Mouse (Mus musculus): Measurements from ENCODE around the gene Dnajc21.

The Dnajc21 gene

DNA sequence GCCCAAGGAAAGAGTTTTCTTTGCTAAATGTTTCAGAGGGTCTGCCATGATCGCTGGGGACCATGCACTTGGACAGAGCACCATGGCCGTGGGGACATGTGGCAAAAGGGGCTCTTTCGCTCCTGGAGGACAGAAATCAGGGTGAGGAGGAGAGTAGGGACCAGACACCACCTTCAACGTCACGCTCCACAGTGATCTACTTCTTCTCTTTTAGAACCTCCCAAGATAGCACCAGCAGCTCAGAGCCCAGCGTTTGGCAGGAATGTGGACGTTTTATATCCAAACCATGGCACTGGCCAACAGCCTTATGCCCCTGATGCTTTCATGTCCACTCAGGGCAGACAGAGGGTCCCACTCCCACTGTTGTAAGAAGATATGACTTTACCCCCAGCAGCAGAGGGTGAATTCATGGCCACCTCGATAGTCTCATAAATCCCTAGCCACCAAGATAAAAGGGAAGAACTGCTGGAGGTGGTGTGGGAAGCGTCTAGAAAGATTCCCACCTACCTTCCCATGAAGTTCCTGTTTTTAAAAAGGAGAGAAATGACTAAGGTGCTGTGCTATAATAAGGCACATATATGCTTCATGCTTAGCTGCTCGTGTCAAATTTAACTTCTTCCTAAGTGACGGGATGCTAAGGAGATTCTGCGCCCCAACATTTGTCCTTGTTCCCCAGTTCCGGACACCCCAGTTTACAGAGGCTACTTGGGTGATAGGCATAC is 43.6 kb downstream of the Dnajc21 start:
- no peak for DNase-seq

DNA sequence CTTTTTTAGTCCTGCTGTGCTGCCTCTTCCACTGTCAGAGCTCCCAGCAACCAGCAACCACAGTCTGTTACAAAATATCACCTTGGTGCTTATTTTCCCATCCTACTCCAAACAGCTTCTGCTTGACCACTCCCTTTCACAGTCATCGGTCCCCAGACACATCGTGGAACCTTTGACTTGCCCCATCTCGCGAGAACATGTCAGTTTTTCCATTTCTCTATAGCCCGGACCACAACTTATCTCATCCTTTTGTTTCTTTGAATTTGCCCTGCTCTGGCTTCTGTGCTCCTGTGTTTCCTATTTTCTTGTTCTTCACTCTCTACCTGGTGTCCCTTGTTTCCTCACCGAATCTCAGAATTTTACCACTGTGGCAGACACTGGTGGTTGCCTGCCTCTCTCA is 44.2 kb downstream of the Dnajc21 start:
- no peak for DNase-seq

DNA sequence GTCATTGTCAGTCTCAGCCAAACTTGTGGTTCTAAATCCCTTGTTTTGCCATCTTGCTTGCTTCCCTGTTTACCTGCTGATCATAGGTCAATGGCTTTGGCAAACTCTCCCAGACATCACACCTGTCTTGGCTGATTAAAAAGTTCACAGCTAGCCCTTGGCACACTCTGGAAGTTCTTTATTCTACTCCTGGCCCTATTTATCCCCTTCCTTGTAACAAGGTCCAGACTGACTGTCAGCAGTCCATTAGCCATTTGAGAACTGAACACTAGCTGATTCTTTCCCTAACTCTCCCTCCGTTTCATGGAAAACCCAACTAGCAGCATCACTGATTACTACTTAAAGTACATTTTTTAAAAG is 48.6 kb downstream of the Dnajc21 start:
- DNase-seq: no peak

DNA sequence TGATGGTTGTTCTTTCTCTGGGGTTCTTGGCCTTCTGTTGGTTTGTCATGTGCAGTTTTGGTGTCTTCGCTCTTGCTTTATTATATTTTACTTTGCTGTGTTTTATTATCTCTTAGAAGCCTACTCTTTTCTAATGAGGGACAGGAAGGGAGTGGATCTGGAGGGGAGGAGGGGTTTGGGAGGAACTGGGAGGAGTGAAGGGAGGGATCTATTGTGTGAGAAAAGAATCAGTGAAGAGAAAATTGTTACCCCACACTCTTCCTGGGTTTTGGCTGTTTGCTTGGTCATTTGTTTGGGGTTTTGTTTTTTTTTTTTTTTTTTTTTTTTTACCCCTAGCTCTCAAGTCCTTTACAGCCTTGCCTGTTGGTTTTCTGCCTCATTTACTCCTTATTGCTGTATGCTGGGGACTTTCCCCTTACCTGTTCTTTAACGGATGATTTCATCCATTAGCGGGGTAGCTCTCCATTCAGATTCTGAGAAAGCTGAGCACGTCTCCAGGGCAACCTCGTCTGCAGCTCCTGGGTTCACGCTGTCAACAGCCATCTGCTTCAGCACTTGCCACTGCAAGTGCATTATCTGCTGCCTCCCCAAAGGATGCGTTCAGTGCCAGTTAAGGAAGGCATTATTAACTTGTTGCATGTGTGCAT is 49.1 kb downstream of the Dnajc21 start:
- DNase-seq: no peak

DNA sequence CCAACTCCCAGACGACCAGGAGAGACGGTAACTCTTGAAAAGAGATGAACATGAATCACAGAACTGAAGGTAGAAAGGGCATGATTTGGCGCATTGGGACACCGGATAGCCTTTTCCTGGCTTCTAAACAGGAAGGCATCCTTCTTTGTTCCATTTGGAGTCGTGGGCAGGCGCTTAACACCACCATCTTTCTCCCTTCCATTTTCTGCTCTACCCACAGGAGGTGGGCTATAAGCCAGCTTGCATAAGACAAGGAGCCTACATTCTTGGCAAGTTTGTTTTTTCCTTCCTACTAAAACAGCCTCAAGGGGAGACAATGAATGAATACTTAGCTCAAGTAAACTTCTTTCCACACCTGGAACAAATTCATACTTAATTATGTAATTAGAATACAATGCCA is 56.7 kb downstream of the Dnajc21 start:
- DNase-seq: no peak

DNA sequence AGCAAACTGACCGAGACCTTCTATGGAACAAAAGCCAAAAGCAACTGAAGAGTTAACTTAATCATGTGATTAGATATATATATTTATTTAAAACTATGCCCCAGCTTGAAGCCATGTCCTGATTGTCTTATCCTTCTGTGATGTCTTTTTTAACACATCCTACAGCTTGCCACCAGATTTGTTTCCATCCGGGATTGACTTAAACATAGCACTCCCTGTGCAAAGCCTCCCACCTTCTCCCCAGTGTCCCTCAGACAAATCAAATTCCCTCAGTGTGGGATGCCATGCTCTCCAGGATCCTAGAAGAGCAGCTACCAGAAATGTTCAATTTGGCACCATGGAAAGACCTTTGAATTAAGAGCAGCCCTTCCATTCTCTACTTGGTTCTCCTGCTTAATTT is 59.4 kb downstream of the Dnajc21 start:
- no peak for DNase-seq

DNA sequence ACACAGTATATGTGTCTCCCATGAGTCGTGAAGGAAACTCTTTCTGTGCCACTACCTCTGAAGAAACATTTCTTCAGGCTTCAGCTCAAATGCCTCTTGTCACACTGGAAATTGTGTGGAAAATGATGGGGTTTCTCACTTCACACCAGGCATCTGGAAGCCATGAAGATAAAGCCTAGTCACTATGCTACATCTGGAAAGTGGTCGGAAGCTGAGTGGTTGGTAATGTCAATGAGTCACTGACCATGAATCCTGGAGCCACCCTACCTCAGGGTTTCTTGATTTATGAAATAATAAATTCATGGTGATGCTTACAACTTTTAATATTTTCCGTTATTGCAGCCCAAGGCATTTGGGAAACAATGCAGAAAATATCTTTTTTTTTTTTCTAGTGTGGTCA is 60.5 kb downstream of the Dnajc21 start:
- DNase-seq: no peak

DNA sequence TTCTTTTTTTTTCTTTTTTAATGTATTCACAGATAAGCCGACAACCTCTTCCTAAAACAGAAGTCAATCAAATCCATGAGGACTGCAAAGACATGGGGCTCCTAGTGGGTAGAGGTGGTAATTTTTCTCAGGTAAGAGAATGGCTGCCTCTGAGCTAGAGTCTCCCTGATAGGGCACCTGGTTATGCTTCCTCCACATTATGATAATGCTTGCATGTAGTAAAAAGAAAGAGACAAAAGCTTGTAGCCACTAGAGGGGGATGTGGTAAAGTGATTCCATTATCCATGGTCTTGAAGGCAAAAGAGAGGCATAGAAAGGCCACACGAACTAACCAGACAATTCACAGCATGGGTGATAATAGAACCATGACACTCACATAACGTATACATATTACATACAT is 69.9 kb downstream of the Dnajc21 start:
- peak; percentile 23 for DNase-seq

DNA sequence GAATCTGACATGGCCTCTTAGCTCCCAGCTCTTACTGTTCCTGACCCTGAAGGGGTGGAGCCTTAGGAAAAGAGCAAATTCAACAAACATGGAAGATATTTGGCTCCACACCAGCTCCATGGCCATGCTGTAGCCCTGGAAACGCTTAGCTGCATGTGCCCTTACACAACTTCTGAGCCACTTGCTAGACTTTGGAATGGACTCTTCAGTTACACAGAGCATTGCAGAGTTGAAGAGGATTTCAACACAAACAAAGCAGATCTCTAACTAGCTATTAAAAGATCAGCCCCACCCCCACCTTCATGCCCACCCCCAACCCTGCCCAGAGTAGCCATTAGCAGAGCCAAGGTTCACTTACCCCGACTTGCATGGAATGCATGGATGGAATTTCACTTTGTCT is 70.5 kb downstream of the Dnajc21 start:
- DNase-seq: peak; percentile 54
